Mouse (Mus musculus) frontal cortex, postnatal 10 days (tissue): ENCODE measurements around the gene Cd300lf.

ENCODE experiments used
- DNase-seq, 2 experiments: peaks; one replicate each; pipeline ENCODE4 v3.0.0; 2022; ENCODE audit warnings: low spot score in 2 of 2, mixed read lengths in 1 of 2

Gene Cd300lf

GRCm38 (mm10) chr11:115077436-115077835 is 56.4 kb downstream of the Cd300lf start:
- no peak for DNase-seq

- no peak for DNase-seq
Observed at GRCm38 (mm10) chr11:115075859-115076258, 57.9 kb downstream of the Cd300lf start.

- no peak for DNase-seq
Observed at GRCm38 (mm10) chr11:115075407-115075806, 58.4 kb downstream of the Cd300lf start.

GRCm38 (mm10) chr11:115073002-115073401 is 60.8 kb downstream of the Cd300lf start:
- no peak for DNase-seq

GRCm38 (mm10) chr11:115071631-115072294 is 62.0 kb downstream of the Cd300lf start:
- peak in 1 of 2 experiments; percentile 25 for DNase-seq

- no peak for DNase-seq
Observed at GRCm38 (mm10) chr11:115071015-115071551, 62.7 kb downstream of the Cd300lf start.

GRCm38 (mm10) chr11:115066768-115067167 is 67.0 kb downstream of the Cd300lf start:
- no peak for DNase-seq
